Mouse (Mus musculus): ENCODE data around the gene Dsel. TPM values are rescaled to one million over a fixed set of nuclear protein-coding genes. Genes with fewer than 3 reads are reported as not detected.

Gene Dsel
- polyA plus RNA-seq (2014; fragmentation: Nextera tagmentation; extraction: Ambion mirVana) = 9.5 and 10.1 TPM in 2 replicates

DNA sequence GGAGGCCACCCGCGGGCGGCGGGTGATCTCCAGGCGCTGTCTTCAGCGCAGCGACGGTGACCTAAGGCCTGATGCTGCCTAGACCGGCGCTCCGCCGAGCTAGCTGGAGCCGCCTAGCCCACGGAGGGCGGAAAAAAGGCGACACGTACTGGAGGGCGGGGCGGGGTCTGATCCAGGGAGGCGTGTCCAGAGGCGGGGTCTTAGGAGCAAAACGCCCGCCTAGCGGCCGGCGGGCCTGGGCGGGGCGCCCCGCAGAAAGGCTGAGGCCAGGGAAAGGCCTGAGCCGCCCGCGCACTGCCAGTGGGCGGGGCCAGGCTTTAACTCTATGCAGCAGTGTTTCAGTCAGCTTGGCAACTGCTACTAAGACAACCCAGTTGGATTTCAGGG is at the start of gene Dsel:
Dsel (minus strand) TSS at position 140 of the 387 bp plus-strand sequence.
- H3K4me1 ChIP-seq (replicated peaks; ENCODE audit: control insufficient read depth, insufficient read depth, low read length) = no peaks in the 10 kb centered on the region
- under 1% methylated on average over 33 of the region's 33 CpGs for WGBS
- ATAC-seq (replicated peaks; ENCODE audit: low FRiP score) = peak; percentile 98
- no peaks in the 10 kb centered on the region for H3K27me3 ChIP-seq (ENCODE audit: control insufficient read depth, insufficient read depth, low read length)
- H3K4me2 ChIP-seq (ENCODE audit: low read depth, low read length, severe bottlenecking) = peak within 1 kb of the TSS; percentile 75
- no peaks in the 10 kb centered on the region for H3K36me3 ChIP-seq (ENCODE audit: control insufficient read depth, insufficient read depth, low read length)
- no peaks in the 10 kb centered on the region for H3K9me3 ChIP-seq (ENCODE audit: control insufficient read depth, low read length)
- H3K27ac ChIP-seq (ENCODE audit: low read depth, low read length) = peak within 1 kb of the TSS; percentile 66
- DNase-seq (ENCODE audit: low spot score) = peak; percentile 95
- H3K9ac ChIP-seq (ENCODE audit: low read length) = peak within 1 kb of the TSS; percentile 86
- peak within 1 kb of the TSS; percentile 72 for H3K4me3 ChIP-seq (ENCODE audit: low read depth, low read length)

DNA sequence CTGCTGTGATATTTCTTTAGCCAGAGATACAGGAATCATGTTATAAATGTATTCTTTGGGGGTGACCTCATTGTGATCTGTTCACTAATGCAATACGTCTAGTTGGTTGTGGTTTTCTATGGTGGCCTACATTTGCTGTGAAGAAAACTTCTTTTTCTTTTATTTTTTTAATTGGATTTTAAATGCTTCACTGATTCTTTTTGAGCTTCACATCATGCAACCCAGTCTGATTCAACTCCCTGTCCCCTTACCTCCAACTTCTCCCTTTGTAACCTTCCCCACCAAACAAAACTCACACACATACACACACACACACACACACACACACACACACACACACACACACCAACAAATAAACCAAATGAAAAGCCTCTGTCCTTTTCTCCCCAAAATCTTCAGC is 46.7 kb upstream of the Dsel start:
- no peak overlapping the region for H3K27ac ChIP-seq (ENCODE audit: low read depth, low read length)
- H3K4me2 ChIP-seq (ENCODE audit: low read depth, low read length, severe bottlenecking) = no peak overlapping the region
- H3K4me3 ChIP-seq (ENCODE audit: low read depth, low read length) = no peak overlapping the region
- DNase-seq (ENCODE audit: low spot score) (no peak), ATAC-seq (replicated peaks; ENCODE audit: low FRiP score) (0 out of 2 replicates have a peak, but pooled peaks have one; percentile 66)
- no peaks in the 10 kb centered on the region for H3K27me3 ChIP-seq (ENCODE audit: control insufficient read depth, insufficient read depth, low read length)
- no peak overlapping the region for H3K9ac ChIP-seq (ENCODE audit: low read length)
- no peaks in the 10 kb centered on the region for H3K4me1 ChIP-seq (replicated peaks; ENCODE audit: control insufficient read depth, insufficient read depth, low read length)
- H3K36me3 ChIP-seq (ENCODE audit: control insufficient read depth, insufficient read depth, low read length) = no peaks in the 10 kb centered on the region
- no peaks in the 10 kb centered on the region for H3K9me3 ChIP-seq (ENCODE audit: control insufficient read depth, low read length)
- WGBS = 14% methylated on average over 1 of the region's 1 CpGs

DNA sequence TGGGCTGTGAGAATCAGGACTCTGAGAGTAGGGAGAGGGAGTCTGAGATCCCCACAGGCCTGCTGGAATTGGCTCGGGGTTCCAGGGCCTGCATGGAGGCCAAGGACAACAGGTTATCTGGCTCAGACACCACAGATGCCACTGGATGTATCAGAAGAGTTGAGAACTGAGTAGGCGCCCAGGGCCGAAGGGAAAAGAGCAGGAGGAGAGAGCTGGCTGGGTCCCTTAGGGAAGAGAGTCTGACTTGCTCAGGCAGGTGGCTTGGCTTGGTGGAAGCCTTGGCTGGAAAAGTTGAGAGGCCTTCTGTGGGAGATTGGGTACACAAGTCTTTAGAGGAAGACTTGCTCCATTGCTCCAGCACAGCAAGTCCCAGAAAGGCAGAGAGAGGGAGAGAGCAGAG is 18.6 kb upstream of the Dsel start:
- no peak for ATAC-seq (replicated peaks; ENCODE audit: low FRiP score)

DNA sequence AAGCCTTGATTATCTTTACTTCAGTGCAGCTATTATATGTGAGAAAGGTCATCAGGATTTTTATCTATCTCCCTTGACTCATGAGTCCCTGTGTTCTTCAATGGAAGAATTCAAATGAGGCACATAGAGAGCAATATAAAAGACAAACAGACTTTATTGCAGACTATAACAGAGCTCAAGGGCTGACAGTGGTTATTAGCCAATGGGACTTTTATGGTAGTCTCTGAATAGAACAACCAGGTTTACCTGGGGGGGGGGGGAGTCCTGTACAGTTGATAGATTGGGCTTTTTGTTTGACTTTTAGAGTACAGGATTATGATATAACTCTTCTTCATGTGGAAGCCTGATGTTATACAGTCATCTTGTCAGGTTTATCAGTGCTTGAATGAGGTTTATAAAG is 11.1 kb upstream of the Dsel start:
- no peak for DNase-seq (ENCODE audit: low spot score)
- Histone ChIP-seq H3K4me2 (ENCODE audit: low read depth, low read length, severe bottlenecking) (no peak overlapping the region), H3K27ac (ENCODE audit: low read depth, low read length) (no peak overlapping the region), H3K36me3 (ENCODE audit: control insufficient read depth, insufficient read depth, low read length) (no peaks in the 10 kb centered on the region), H3K9me3 (ENCODE audit: control insufficient read depth, low read length) (no peaks in the 10 kb centered on the region), H3K4me1 (replicated peaks; ENCODE audit: control insufficient read depth, insufficient read depth, low read length) (no peaks in the 10 kb centered on the region), H3K4me3 (ENCODE audit: low read depth, low read length) (no peak overlapping the region), H3K27me3 (ENCODE audit: control insufficient read depth, insufficient read depth, low read length) (no peaks in the 10 kb centered on the region), H3K9ac (ENCODE audit: low read length) (no peak overlapping the region)
- no peak for ATAC-seq (replicated peaks; ENCODE audit: low FRiP score)

More for the DNA sequence above, 18.6 kb upstream of the Dsel start:
- H3K4me2 ChIP-seq (ENCODE audit: low read depth, low read length, severe bottlenecking) = no peak overlapping the region
- H3K4me3 ChIP-seq (ENCODE audit: low read depth, low read length) = no peak overlapping the region
- H3K27ac ChIP-seq (ENCODE audit: low read depth, low read length) = no peak overlapping the region
- 86% methylated on average over 3 of the region's 3 CpGs for WGBS
- H3K9ac ChIP-seq (ENCODE audit: low read length) = no peak overlapping the region
- no peak for DNase-seq (ENCODE audit: low spot score)
- H3K9me3 ChIP-seq (ENCODE audit: control insufficient read depth, low read length) = no peaks in the 10 kb centered on the region
- H3K4me1 ChIP-seq (replicated peaks; ENCODE audit: control insufficient read depth, insufficient read depth, low read length) = no peaks in the 10 kb centered on the region
- H3K36me3 ChIP-seq (ENCODE audit: control insufficient read depth, insufficient read depth, low read length) = no peaks in the 10 kb centered on the region
- no peaks in the 10 kb centered on the region for H3K27me3 ChIP-seq (ENCODE audit: control insufficient read depth, insufficient read depth, low read length)

DNA sequence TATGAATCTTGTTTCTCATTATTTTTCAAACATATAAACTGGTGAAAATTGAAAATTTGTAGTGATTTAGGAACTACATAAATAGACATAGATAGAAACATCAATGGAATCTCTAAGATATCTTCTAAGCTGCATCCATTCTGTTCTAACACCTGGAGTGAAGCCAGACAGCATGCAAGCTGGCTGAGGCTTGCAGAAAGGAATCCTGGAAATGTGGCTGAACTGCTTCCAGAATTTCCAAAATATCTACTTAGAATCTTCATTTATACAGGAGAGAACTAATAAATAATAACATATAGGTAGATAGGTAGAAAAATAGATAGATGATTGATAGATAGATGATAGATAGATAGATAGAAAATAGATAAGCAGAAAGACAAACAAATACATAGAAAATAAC is 8.5 kb upstream of the Dsel start:
- DNase-seq (ENCODE audit: low spot score) (no peak), ATAC-seq (replicated peaks; ENCODE audit: low FRiP score) (no peak)
- H3K4me2 ChIP-seq (ENCODE audit: low read depth, low read length, severe bottlenecking) = no peak overlapping the region
- no peaks in the 10 kb centered on the region for H3K9me3 ChIP-seq (ENCODE audit: control insufficient read depth, low read length)
- no peak overlapping the region for H3K4me3 ChIP-seq (ENCODE audit: low read depth, low read length)
- H3K4me1 ChIP-seq (replicated peaks; ENCODE audit: control insufficient read depth, insufficient read depth, low read length) = no peaks in the 10 kb centered on the region
- no peaks in the 10 kb centered on the region for H3K36me3 ChIP-seq (ENCODE audit: control insufficient read depth, insufficient read depth, low read length)
- H3K27ac ChIP-seq (ENCODE audit: low read depth, low read length) = no peak overlapping the region
- H3K27me3 ChIP-seq (ENCODE audit: control insufficient read depth, insufficient read depth, low read length) = no peaks in the 10 kb centered on the region
- no peak overlapping the region for H3K9ac ChIP-seq (ENCODE audit: low read length)

DNA sequence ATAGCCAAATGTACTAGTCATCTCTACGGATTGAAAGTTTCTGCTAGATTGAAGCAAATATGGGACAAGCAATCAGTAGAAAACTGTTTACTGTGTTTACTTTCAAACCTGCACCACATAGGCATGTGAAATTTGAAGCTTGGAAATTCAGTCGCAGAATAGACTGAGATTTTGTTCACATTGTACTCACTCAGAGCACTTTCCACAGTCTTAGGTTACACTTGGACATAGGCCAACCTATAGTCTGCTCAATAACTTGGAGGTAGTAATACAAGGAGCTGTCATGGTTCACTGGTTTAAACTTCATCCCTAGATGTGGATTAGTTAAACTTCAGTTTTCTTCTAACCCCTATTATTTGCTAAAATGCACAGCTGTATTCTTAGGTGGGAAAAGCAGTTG is 749 bp upstream of the Dsel start:
- no peaks in the 10 kb centered on the region for H3K27me3 ChIP-seq (ENCODE audit: control insufficient read depth, insufficient read depth, low read length)
- no peak overlapping the region for H3K4me3 ChIP-seq (ENCODE audit: low read depth, low read length)
- H3K4me1 ChIP-seq (replicated peaks; ENCODE audit: control insufficient read depth, insufficient read depth, low read length) = no peaks in the 10 kb centered on the region
- H3K4me2 ChIP-seq (ENCODE audit: low read depth, low read length, severe bottlenecking) = no peak overlapping the region
- 66% methylated on average over 2 of the region's 2 CpGs for WGBS
- H3K27ac ChIP-seq (ENCODE audit: low read depth, low read length) = no peak overlapping the region
- no peak for DNase-seq (ENCODE audit: low spot score)
- H3K9ac ChIP-seq (ENCODE audit: low read length) = no peak overlapping the region
- no peaks in the 10 kb centered on the region for H3K9me3 ChIP-seq (ENCODE audit: control insufficient read depth, low read length)
- no peak for ATAC-seq (replicated peaks; ENCODE audit: low FRiP score)
- H3K36me3 ChIP-seq (ENCODE audit: control insufficient read depth, insufficient read depth, low read length) = no peaks in the 10 kb centered on the region

DNA sequence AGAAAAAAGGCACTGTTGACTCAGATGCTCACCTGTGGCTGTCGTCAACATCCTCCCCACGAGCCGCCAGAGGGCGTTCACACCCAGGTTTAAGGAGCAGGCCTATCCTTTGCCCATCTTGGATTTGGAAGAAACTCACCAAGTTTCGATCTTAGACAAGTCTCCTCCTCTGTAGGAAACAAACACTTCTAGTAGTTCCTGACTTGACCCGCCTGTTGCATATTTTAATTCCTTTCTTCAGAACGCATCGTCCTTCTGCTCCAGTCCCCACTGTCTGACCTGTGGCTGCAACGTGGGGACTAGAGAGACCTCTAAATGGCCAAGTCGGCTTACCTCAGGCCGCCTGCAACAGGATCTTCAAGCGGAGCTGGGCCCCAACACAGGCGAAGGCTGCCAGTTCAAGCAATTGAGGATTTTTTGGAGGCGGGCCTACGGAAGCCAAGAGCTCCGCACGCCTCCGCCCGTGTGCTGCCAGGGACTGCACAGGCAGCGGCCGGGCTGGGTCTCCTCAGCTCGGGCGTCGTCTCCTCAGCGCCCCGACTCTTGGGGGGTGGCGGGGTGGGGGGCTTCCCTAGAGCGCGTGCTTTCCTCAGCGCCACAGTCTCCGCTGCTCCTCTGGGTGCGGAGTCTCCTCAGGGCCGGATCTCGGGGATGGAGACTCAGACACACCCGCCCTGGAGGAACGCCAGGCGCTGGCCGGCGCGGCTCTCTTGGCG is 497 bp downstream of the Dsel start:
- H3K4me2 ChIP-seq (ENCODE audit: low read depth, low read length, severe bottlenecking) = peak overlapping the region; percentile 75
- no peaks in the 10 kb centered on the region for H3K9me3 ChIP-seq (ENCODE audit: control insufficient read depth, low read length)
- DNase-seq (ENCODE audit: low spot score) = peak; percentile 87
- peak overlapping the region; percentile 72 for H3K4me3 ChIP-seq (ENCODE audit: low read depth, low read length)
- WGBS = under 1% methylated on average over 36 of the region's 41 CpGs
- H3K4me1 ChIP-seq (replicated peaks; ENCODE audit: control insufficient read depth, insufficient read depth, low read length) = no peaks in the 10 kb centered on the region
- peak; percentile 63 for ATAC-seq (replicated peaks; ENCODE audit: low FRiP score)
- H3K27me3 ChIP-seq (ENCODE audit: control insufficient read depth, insufficient read depth, low read length) = no peaks in the 10 kb centered on the region
- H3K36me3 ChIP-seq (ENCODE audit: control insufficient read depth, insufficient read depth, low read length) = no peaks in the 10 kb centered on the region
- peak overlapping the region; percentile 66 for H3K27ac ChIP-seq (ENCODE audit: low read depth, low read length)
- peak overlapping the region; percentile 86 for H3K9ac ChIP-seq (ENCODE audit: low read length)

DNA sequence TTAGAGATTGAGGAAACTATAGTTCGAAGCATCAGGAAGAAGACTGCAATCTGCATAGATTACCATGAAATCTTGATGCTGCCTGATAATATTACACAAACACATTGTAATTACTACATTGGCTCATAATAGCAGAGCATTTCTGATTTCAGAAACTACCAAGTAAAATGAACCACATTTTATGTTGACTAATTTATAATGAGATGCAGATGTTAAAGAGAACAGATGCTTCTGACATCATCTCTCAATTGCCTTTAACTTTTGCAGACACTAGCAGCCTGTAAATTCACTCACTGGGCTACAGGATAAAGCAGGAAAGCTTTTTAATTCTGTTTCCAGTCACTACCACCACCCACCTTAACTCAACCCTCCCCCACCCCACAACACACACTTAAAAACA is 6.9 kb downstream of the Dsel start:
- Histone ChIP-seq H3K9ac (ENCODE audit: low read length) (no peak overlapping the region), H3K9me3 (ENCODE audit: control insufficient read depth, low read length) (no peaks in the 10 kb centered on the region), H3K27me3 (ENCODE audit: control insufficient read depth, insufficient read depth, low read length) (no peaks in the 10 kb centered on the region), H3K4me1 (replicated peaks; ENCODE audit: control insufficient read depth, insufficient read depth, low read length) (no peaks in the 10 kb centered on the region), H3K4me3 (ENCODE audit: low read depth, low read length) (no peak overlapping the region), H3K27ac (ENCODE audit: low read depth, low read length) (no peak overlapping the region), H3K4me2 (ENCODE audit: low read depth, low read length, severe bottlenecking) (no peak overlapping the region), H3K36me3 (ENCODE audit: control insufficient read depth, insufficient read depth, low read length) (no peaks in the 10 kb centered on the region)
- no peak for DNase-seq (ENCODE audit: low spot score)
- WGBS = 96% methylated on average over 1 of the region's 1 CpGs
- ATAC-seq (replicated peaks; ENCODE audit: low FRiP score) = no peak

DNA sequence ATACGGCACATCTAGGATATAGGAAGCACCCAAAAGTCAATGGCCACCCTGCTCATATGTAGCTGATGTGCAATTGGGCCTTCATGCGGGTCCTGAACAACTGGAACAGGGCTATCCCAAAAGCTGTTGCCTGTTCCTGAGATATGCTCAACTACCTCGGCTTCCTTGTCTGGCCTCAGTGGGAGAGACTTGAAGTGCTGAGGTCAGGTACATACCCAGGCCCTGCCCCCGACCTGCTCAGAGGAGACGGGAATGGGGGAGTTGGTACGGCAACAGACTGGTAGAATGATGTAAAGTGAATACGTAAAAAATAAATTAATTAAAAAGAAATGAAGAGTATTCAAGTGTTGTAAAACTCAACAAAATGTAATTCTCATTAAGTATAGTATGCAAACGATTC is 12.3 kb downstream of the Dsel start:
- no peak overlapping the region for H3K4me2 ChIP-seq (ENCODE audit: low read depth, low read length, severe bottlenecking)
- no peak overlapping the region for H3K9ac ChIP-seq (ENCODE audit: low read length)
- DNase-seq (ENCODE audit: low spot score) (no peak), ATAC-seq (replicated peaks; ENCODE audit: low FRiP score) (peak; percentile 58; the same call in 1 of the 2 replicates)
- no peaks in the 10 kb centered on the region for H3K9me3 ChIP-seq (ENCODE audit: control insufficient read depth, low read length)
- 89% methylated on average over 8 of the region's 8 CpGs for WGBS
- no peak overlapping the region for H3K4me3 ChIP-seq (ENCODE audit: low read depth, low read length)
- H3K27me3 ChIP-seq (ENCODE audit: control insufficient read depth, insufficient read depth, low read length) = no peaks in the 10 kb centered on the region
- no peaks in the 10 kb centered on the region for H3K4me1 ChIP-seq (replicated peaks; ENCODE audit: control insufficient read depth, insufficient read depth, low read length)
- no peaks in the 10 kb centered on the region for H3K36me3 ChIP-seq (ENCODE audit: control insufficient read depth, insufficient read depth, low read length)
- no peak overlapping the region for H3K27ac ChIP-seq (ENCODE audit: low read depth, low read length)
